Mouse (Mus musculus): ENCODE measurements around the gene Agap2. TPM values are rescaled to one million over a fixed set of nuclear protein-coding genes. Genes with fewer than 3 reads are reported as not detected.
"Not testable (repeated sequence)": the region's sequence is repeated elsewhere in the genome, so short reads cannot be mapped to it uniquely, and the experiment has no call there.

The Agap2 gene
- polyA plus RNA-seq, 1 experiment from 2014 or later: not detected

DNA sequence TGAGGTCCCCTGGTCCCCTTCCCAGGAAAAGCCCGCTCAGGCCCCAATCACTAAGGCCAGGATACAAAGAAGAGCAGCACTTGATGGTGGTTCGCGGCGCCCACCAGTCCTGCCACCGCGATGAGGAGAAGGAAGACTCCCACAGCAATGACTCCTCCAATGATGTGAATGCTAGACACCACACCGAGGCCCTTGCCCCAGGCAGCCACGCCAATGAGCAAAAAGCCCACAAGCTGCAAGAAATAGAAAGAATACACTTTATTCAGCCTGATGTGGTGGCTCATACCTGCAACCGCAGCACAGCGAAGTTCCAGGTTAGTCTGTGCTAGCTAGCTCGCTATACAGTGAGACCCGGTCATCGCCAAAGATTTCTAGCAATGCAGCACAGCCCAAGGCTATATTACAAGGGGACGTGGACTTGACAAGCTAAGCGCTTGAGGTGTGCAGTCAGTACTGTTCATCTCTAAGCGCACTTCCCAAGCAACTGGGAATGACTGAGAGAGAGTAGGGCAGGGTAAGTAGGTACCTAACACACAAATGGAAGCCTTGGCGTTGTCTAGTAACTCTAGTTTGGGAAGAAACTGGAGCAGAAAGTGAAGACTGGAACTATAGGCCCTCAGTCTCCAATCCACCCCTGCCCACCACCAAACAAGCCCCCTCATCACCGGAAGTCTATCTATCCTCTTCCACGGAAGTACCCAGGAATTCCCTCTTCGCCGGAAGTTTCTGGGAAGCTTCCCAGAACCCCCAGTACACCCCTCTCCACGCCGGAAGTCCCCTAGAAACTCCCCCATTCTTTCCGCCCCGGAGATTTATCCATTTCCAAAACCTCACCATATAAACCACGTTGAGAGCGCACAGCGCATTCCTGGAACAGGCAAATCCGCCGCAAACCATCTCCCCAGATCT is 5.5 kb upstream of the Agap2 start:
- H3K27ac ChIP-seq: peak overlapping the region; percentile 90
- no peaks in the 10 kb centered on the region; the same call in 1 of the 2 replicates for H3K27me3 ChIP-seq
- peak overlapping the region; percentile 64 for H3K4me3 ChIP-seq (replicated peaks)
- peaks cover 35% of the 10 kb centered on the region for H3K4me1 ChIP-seq (replicated peaks)
- peak; percentile 54 for ATAC-seq (ENCODE audit: insufficient number of reproducible peaks, insufficient read depth, low FRiP score, low TSS enrichment, low read depth)
- H3K4me2 ChIP-seq: peak overlapping the region; percentile 83
- 10% methylated on average over 30 of the region's 30 CpGs for WGBS
- H3K9ac ChIP-seq (replicated peaks): peak overlapping the region; percentile 63
- peaks cover 44% of the 10 kb centered on the region for H3K36me3 ChIP-seq
- H3K9me3 ChIP-seq: no peaks in the 10 kb centered on the region

DNA sequence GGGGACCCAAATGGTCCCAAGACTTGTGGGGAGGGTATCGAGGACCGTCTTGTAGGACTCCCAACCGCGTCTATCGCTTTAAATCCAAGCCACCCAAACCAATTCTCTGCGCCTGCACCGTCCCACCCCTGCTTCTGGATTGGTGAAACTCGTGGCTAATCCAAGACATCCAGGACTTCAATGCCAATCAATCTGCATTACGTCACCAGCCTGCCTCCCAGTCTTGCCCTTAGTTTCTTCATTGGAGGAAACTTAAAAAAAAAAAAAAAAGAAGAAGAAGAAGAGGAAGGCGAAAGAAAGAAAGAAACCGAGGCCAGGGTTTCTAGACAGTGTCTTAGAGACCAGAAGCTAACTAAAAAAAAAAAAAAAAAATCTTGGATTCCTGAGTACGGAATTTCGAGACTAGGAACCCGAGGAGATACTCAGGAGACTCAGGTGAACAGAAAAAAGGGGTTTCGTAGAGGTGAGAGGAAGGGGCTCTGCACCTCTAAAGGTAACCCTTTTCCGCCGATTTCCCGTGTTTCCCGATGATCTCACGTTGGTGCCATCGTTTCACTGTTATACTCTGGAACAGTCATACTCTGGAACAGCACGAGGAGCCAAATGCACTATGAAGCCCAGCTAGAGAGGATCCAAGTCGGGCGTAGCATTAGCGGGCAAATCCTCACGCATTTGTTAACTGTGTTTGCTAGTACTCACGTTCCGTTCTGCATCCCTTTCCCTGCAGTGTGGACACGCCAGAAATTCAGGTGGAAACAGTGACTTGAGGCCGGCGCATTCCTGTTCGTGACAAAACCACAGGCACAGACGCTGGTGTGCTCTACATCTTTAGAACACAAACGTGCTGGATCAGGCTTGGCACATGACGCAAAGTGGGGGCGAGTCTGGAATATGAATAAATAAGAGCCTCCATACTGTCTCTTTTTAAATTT is 4.6 kb upstream of the Agap2 start, which contains the start of gene Tspan31:
Tspan31 (minus strand) TSS at position 75 of the 932 bp plus-strand sequence.
- no peaks in the 10 kb centered on the region for H3K9me3 ChIP-seq
- H3K27ac ChIP-seq: peak within 1 kb of the TSS; percentile 90
- H3K27me3 ChIP-seq: peaks cover 9% of the 10 kb centered on the region
- peaks cover 35% of the 10 kb centered on the region for H3K36me3 ChIP-seq
- H3K4me2 ChIP-seq: peak within 1 kb of the TSS; percentile 93
- peak within 1 kb of the TSS; percentile 64 for H3K4me3 ChIP-seq (replicated peaks)
- peak; percentile 88 for ATAC-seq (ENCODE audit: insufficient number of reproducible peaks, insufficient read depth, low FRiP score, low TSS enrichment, low read depth)
- peak within 1 kb of the TSS; percentile 75 for H3K9ac ChIP-seq (replicated peaks)
- 2% methylated on average over 36 of the region's 36 CpGs for WGBS
- peaks cover 27% of the 10 kb centered on the region for H3K4me1 ChIP-seq (replicated peaks)

DNA sequence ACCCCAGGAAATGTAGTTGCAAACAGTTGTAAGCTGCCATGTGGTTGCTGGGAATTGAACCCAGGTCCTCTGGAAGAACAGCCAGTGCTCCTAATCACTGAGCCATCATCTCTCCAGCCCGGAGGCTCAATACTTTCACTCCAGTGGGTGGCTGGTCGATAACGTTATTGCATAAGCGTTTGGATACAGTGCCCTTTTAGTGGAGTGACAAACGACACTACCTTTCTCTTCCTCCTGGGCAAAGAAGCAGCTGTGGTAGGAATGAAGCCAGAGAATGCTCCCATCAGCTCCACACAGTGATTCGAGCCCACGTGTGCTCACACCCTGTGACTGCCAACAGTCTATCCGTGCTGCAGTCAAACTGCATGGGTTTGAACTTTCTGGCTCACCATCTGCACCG is 3.9 kb upstream of the Agap2 start:
- no peak overlapping the region for H3K27ac ChIP-seq
- H3K4me3 ChIP-seq (replicated peaks): peak overlapping the region; percentile 64
- no peaks in the 10 kb centered on the region for H3K9me3 ChIP-seq
- H3K9ac ChIP-seq (replicated peaks): peak overlapping the region; percentile 75; the same call in 1 of the 2 replicates
- peaks cover 27% of the 10 kb centered on the region for H3K36me3 ChIP-seq
- H3K4me1 ChIP-seq (replicated peaks): peaks cover 27% of the 10 kb centered on the region
- ATAC-seq (ENCODE audit: insufficient number of reproducible peaks, insufficient read depth, low FRiP score, low TSS enrichment, low read depth): no peak
- H3K4me2 ChIP-seq: peak overlapping the region; percentile 93
- H3K27me3 ChIP-seq: peaks cover 16% of the 10 kb centered on the region
- WGBS: 78% methylated on average over 9 of the region's 9 CpGs

DNA sequence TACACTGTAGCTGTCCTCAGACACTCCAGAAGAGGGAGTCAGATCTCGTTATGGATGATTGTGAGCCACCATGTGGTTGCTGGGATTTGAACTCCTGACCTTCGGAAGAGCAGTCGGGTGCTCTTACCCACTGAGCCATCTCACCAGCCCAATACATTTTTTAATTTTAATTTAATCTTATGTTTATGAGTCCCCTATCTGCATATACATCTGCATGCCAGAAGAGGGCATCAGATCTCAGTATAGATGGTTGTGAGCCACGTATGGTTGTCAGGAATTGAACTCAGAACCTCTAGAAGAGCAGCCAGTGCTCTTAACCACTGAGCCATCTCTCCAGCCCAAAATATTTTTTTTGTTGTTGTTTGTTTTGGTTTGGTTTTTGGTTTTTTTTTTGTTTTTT is 2.8 kb upstream of the Agap2 start:
- H3K27ac ChIP-seq; H3K4me2 ChIP-seq; ATAC-seq (ENCODE audit: insufficient number of reproducible peaks, insufficient read depth, low FRiP score, low TSS enrichment, low read depth); H3K9ac ChIP-seq (replicated peaks); H3K9me3 ChIP-seq; H3K4me3 ChIP-seq (replicated peaks): not testable (repeated sequence)
- Histone ChIP-seq H3K27me3 (peaks cover 26% of the 10 kb centered on the region), H3K4me1 (replicated peaks) (peaks cover 23% of the 10 kb centered on the region), H3K36me3 (peaks cover 17% of the 10 kb centered on the region)
- 87% methylated on average over 4 of the region's 4 CpGs for WGBS

DNA sequence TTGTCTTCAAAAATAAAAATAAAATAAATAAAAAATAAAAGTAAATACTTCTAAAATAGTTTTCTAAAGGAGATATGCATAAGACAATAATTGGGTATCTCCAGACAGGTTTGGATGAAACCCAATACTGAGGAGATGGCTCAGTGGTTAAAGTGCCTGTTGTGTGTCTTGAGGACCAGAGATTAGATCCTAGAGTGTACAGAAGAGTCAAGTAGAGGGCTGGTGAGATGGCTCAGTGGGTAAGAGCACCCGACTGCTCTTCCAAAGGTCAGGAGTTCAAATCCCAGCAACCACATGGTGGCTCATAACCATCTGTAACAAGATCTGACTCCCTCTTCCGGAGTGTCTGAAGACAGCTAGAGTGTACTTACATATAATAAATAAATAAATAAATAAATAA is 2.1 kb upstream of the Agap2 start:
- not testable (repeated sequence) for H3K9me3 ChIP-seq; H3K4me3 ChIP-seq (replicated peaks); H3K4me2 ChIP-seq; ATAC-seq (ENCODE audit: insufficient number of reproducible peaks, insufficient read depth, low FRiP score, low TSS enrichment, low read depth); H3K9ac ChIP-seq (replicated peaks); H3K36me3 ChIP-seq; H3K27ac ChIP-seq
- WGBS: 93% methylated on average over 2 of the region's 2 CpGs
- Histone ChIP-seq H3K4me1 (replicated peaks) (peaks cover 26% of the 10 kb centered on the region), H3K27me3 (peaks cover 32% of the 10 kb centered on the region)

DNA sequence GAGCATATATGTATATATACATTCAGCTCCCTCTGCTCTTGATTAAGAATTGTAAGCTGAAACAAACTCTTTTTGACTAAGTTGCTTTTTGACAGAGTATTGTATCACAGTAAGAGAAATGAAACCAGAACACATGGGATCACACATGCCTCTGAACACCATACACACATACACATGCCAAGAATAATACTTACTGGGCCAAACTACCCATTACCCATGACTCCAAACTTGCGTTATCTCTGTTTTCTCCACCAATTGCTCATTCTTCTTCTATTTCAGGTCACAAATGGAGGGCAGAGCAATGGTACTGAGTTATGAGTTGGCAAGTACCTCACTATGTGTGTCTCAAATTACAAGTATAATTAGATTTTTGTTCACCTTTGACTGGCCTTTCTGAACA is 1.1 kb upstream of the Agap2 start:
- Histone ChIP-seq H3K27ac (no peak overlapping the region), H3K4me1 (replicated peaks) (peaks cover 23% of the 10 kb centered on the region), H3K9me3 (no peaks in the 10 kb centered on the region), H3K4me3 (replicated peaks) (no peak overlapping the region), H3K4me2 (no peak overlapping the region), H3K27me3 (peaks cover 42% of the 10 kb centered on the region), H3K36me3 (no peaks in the 10 kb centered on the region), H3K9ac (replicated peaks) (no peak overlapping the region)
- WGBS: 89% methylated on average over 1 of the region's 1 CpGs
- no peak for ATAC-seq (ENCODE audit: insufficient number of reproducible peaks, insufficient read depth, low FRiP score, low TSS enrichment, low read depth)

DNA sequence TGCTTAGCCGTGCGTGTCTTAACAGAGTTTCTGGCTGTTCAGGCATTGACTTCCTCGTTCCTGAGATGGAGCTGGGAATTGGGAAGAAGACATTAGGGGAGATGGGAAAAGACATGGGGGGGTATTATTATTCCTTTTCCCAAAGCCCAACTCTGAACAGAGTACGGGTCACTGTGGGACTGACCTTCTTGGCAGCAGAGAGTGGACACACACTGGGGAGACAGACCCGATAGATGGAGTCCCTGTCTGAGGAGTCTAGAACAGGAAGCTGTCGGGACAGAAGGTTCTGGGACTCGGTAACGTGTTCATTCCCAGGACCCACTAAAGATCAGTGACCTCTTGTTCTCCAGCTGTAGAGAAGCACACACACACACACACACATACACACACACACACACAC is 567 bp downstream of the Agap2 start:
- no peak for ATAC-seq (ENCODE audit: insufficient number of reproducible peaks, insufficient read depth, low FRiP score, low TSS enrichment, low read depth)
- Histone ChIP-seq H3K27me3 (peaks cover 59% of the 10 kb centered on the region), H3K4me3 (replicated peaks) (no peak overlapping the region), H3K9me3 (no peaks in the 10 kb centered on the region), H3K4me2 (no peak overlapping the region), H3K36me3 (no peaks in the 10 kb centered on the region), H3K4me1 (replicated peaks) (peaks cover 36% of the 10 kb centered on the region), H3K9ac (replicated peaks) (no peak overlapping the region), H3K27ac (no peak overlapping the region)
- 71% methylated on average over 8 of the region's 8 CpGs for WGBS

DNA sequence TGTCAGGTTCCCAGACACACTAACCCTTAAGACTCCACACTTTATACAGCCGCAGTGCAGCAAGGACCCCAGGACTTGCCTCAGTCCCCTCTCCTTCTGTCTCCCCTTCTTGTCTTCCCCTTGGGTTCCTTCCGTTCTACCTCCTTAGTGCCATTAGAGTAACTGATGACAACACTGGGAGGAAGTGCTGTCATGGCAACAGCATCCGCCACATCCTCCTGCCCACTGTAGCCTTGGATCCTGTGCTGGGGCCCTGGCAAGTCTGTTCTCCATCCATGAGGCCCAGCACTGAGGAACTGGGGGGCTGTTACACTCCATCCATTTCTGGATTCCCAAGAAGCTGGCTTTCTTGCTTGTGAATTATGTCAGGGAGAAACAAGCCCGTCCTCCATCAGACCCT is 998 bp downstream of the Agap2 start:
- WGBS: 30% methylated on average over 4 of the region's 4 CpGs
- H3K4me1 ChIP-seq (replicated peaks): peaks cover 36% of the 10 kb centered on the region
- H3K27me3 ChIP-seq: peaks cover 64% of the 10 kb centered on the region

DNA sequence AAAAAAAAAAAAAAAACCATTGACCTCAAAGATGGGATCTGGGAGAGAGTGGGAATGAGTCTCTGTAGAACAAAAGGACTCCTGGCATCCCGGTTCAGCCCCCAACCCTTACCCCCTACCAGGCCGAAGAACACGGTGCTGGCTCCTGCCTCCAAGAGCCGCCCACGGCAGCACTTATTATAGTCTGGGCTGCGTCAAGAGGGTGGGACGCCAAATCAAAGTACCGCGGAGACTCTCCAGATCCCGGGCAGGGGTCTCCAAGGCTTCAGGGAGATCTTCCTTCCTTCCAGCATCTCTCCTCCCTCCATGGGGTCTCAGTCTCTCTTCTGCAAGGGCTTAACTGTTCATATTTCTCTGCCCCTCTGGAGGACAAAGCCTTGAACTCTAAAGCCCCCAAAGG is 2.4 kb downstream of the Agap2 start:
- H3K4me3 ChIP-seq (replicated peaks): no peak overlapping the region
- no peak overlapping the region for H3K27ac ChIP-seq
- H3K27me3 ChIP-seq: peaks cover 78% of the 10 kb centered on the region
- H3K9me3 ChIP-seq: no peaks in the 10 kb centered on the region
- 6% methylated on average over 10 of the region's 10 CpGs for WGBS
- no peak for ATAC-seq (ENCODE audit: insufficient number of reproducible peaks, insufficient read depth, low FRiP score, low TSS enrichment, low read depth)
- no peaks in the 10 kb centered on the region for H3K36me3 ChIP-seq
- no peak overlapping the region for H3K4me2 ChIP-seq
- no peak overlapping the region for H3K9ac ChIP-seq (replicated peaks)
- H3K4me1 ChIP-seq (replicated peaks): peaks cover 44% of the 10 kb centered on the region

More for the DNA sequence above, 998 bp downstream of the Agap2 start:
- Histone ChIP-seq H3K36me3 (no peaks in the 10 kb centered on the region), H3K9ac (replicated peaks) (no peak overlapping the region), H3K4me2 (no peak overlapping the region), H3K27ac (no peak overlapping the region), H3K9me3 (no peaks in the 10 kb centered on the region), H3K4me3 (replicated peaks) (no peak overlapping the region)
- no peak for ATAC-seq (ENCODE audit: insufficient number of reproducible peaks, insufficient read depth, low FRiP score, low TSS enrichment, low read depth)

DNA sequence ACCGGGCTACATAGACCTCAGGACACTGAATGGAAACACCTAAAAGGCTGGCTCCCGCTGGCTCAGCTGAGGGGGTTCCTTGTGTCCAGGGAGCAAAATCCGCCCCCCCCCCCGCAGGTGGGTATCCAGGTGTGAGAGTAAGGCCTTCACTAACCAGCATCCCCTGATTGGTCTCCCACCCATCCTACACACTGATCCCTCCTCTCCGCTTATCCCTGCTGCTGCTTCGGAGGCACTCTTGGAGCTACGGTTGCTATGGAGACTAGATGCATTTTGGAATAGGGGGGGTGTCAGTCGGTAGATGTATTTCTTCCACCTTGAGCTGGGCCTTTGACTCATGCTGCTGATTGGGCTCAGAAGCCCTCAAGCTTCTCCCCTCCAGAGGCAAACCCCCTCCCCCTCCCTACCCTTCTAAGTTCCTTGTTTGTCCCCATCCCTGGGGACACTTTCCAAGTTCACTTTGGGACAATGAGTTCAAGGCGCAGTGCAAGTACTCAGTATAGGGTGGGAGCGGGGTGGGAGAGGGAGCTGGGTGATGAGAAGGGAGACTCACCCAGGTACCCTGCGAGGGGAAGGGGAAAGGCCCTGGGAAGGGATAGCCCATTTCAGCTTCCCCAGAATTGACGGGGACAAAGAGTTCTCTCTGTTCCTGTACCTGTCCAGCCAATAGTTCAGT is 3.1 kb downstream of the Agap2 start:
- ATAC-seq (ENCODE audit: insufficient number of reproducible peaks, insufficient read depth, low FRiP score, low TSS enrichment, low read depth): no peak
- Histone ChIP-seq H3K27me3 (peaks cover 84% of the 10 kb centered on the region), H3K36me3 (no peaks in the 10 kb centered on the region), H3K4me1 (replicated peaks) (peaks cover 44% of the 10 kb centered on the region), H3K9ac (replicated peaks) (no peak overlapping the region), H3K4me3 (replicated peaks) (peak overlapping the region; percentile 54), H3K4me2 (peak overlapping the region; percentile 99), H3K27ac (no peak overlapping the region), H3K9me3 (no peaks in the 10 kb centered on the region)
- 3% methylated on average over 12 of the region's 12 CpGs for WGBS
